Mouse (Mus musculus): ENCODE data around the gene Nppc.
A peak's percentile ranks its signal among the peaks of the same experiment; 100 is the strongest.

The Nppc gene

GRCm38 (mm10) chr1:86650272-86650671 lies 20.1 kb downstream of the Nppc start:
- peak; percentile 59 for DNase-seq

GRCm38 (mm10) chr1:86647517-86647916 lies 22.9 kb downstream of the Nppc start:
- DNase-seq: no peak

- no peak for DNase-seq
Observed at GRCm38 (mm10) chr1:86643101-86643809, 27.1 kb downstream of the Nppc start.

- peak; percentile 80 for DNase-seq
Observed at GRCm38 (mm10) chr1:86634751-86635359, 35.5 kb downstream of the Nppc start.

- peak; percentile 19 for DNase-seq
Observed at GRCm38 (mm10) chr1:86633840-86634750, 36.3 kb downstream of the Nppc start.

GRCm38 (mm10) chr1:86633434-86633833 lies 36.9 kb downstream of the Nppc start:
- DNase-seq: no peak

- DNase-seq: no peak
Observed at GRCm38 (mm10) chr1:86632732-86633380, 37.5 kb downstream of the Nppc start.

- DNase-seq: no peak
Observed at GRCm38 (mm10) chr1:86630527-86630926, 39.8 kb downstream of the Nppc start.

- DNase-seq: no peak
Observed at GRCm38 (mm10) chr1:86629936-86630335, 40.4 kb downstream of the Nppc start.

GRCm38 (mm10) chr1:86628270-86628669 lies 42.1 kb downstream of the Nppc start:
- no peak for DNase-seq

GRCm38 (mm10) chr1:86623001-86624000 lies 47.1 kb downstream of the Nppc start:
- no peak for DNase-seq

GRCm38 (mm10) chr1:86622296-86622695 lies 48.1 kb downstream of the Nppc start:
- DNase-seq: no peak

- DNase-seq: peak; percentile 80
Observed at GRCm38 (mm10) chr1:86618454-86619125, 51.8 kb downstream of the Nppc start.

Measured in retina, postnatal 1 day (tissue).